Mouse (Mus musculus) liver, embryonic 14.5 days (tissue): ENCODE measurements at regions not wholly inside any gene's neighbourhood (a gene's known extent, or its start where the extent isn't known, plus 50 kb on each side); places are given as distances from the start of the nearest gene placed in this dataset.

Experiments
- ATAC-seq: fragments of 200-750 bp; cut with Nextera tagmentation; 2 replicates; pipeline ENCODE4 v1.8.0; 2017; ENCODE audit warnings: moderate number of reproducible peaks, mild to moderate bottlenecking, moderate library complexity; ENCODE audit not compliant: insufficient read depth
- DNase-seq, 3 experiments: peaks; one replicate each; pipeline ENCODE4 v3.0.0-alpha.2; 2012 to 2013; ENCODE audit warnings: low read depth in 3 of 3, low spot score in 3 of 3
- H3K27ac ChIP-seq: fragments of 300-500 bp; sonication (generic); 2 replicates; pipeline ENCODE4 v1.5.1; 2014; ENCODE audit warnings: moderate library complexity, mild to moderate bottlenecking, control low read depth, inconsistent platforms
- H3K27me3 ChIP-seq: fragments of 300-500 bp; sonication (generic); 2 replicates; pipeline ENCODE4 v1.6.1; 2014; ENCODE audit warnings: mild to moderate bottlenecking, low read length, moderate library complexity; ENCODE audit not compliant: control insufficient read depth, insufficient read depth
- H3K36me3 ChIP-seq: fragments of 300-500 bp; sonication (generic); replicated peaks from 2 replicates; pipeline ENCODE4 v1.6.1; 2014; ENCODE audit warnings: low read depth; ENCODE audit not compliant: control insufficient read depth, insufficient read depth
- H3K4me1 ChIP-seq, 2 experiments: fragments of 200-500 bp in 1 of 2; fragments of 300-500 bp in 1 of 2; sonication (generic) in 1 of 2; replicated peaks; 2 replicates each; pipeline ENCODE4 v1.6.1; 2012 to 2014; ENCODE audit warnings: antibody characterized with exemption in 1 of 2, inconsistent platforms in 1 of 2, low read length in 1 of 2; ENCODE audit not compliant: control insufficient read depth in 2 of 2, insufficient read depth in 2 of 2
- H3K4me2 ChIP-seq: fragments of 300-500 bp; sonication (generic); 2 replicates; pipeline ENCODE4 v1.6.1; 2014; ENCODE audit warnings: low read depth, mild to moderate bottlenecking, control low read depth, moderate library complexity
- H3K4me3 ChIP-seq, 2 experiments: fragments of 200-500 bp in 1 of 2; fragments of 300-500 bp in 1 of 2; sonication (generic) in 1 of 2; 2 replicates each; pipeline ENCODE4 v1.5.1; 2012 to 2014; ENCODE audit warnings: low read depth in 2 of 2, low read length in 2 of 2, mild to moderate bottlenecking in 2 of 2, control low read depth in 1 of 2, inconsistent platforms in 1 of 2, moderate library complexity in 1 of 2; ENCODE audit not compliant: insufficient read depth in 1 of 2
- H3K9ac ChIP-seq: fragments of 300-500 bp; sonication (generic); replicated peaks from 2 replicates; pipeline ENCODE4 v1.6.1; 2014; ENCODE audit warnings: mild to moderate bottlenecking, control low read depth, moderate library complexity
- H3K9me3 ChIP-seq: fragments of 300-500 bp; sonication (generic); 2 replicates; pipeline ENCODE4 v1.6.1; 2016; ENCODE audit warnings: low read length, mixed read lengths; ENCODE audit not compliant: control insufficient read depth
- CTCF ChIP-seq: IDR thresholded peaks from 2 replicates; pipeline ENCODE4 v1.5.1; 2016; ENCODE audit warnings: antibody characterized with exemption, low read depth, control low read depth
- EP300 ChIP-seq: IDR thresholded peaks from 2 replicates; pipeline ENCODE4 v1.6.1; 2016; ENCODE audit warnings: antibody characterized with exemption, low read depth
- WGBS: fragments of 180-500 bp; shearing (Covaris S2); extraction: QIAGEN DNeasy Blood & Tissue Kit; methylation state at CpG from one replicate; pipeline ENCODE4 v1.1.7; 2014; ENCODE audit not compliant: insufficient replicate concordance; 5-methylcytosine and 5-hydroxymethylcytosine counted together

- Histone ChIP-seq H3K36me3 (no peaks in the 10 kb centered on the region), H3K4me1 (no peaks in the 10 kb centered on the region), H3K4me3 (no peak overlapping the region), H3K27ac (no peak overlapping the region), H3K9ac (no peak overlapping the region), H3K27me3 (no peaks in the 10 kb centered on the region), H3K4me2 (no peak overlapping the region), H3K9me3 (no peaks in the 10 kb centered on the region)
- WGBS = 62% methylated on average over 2 of the region's 2 CpGs
- ATAC-seq (no peak), DNase-seq (no peak)
- TF ChIP-seq CTCF (no peak), EP300 (no peak)
Observed at GRCm38 (mm10) chr2:50416056-50416455, 119.5 kb upstream of the Mmadhc start.

GRCm38 (mm10) chr2:50405932-50406331 is 109.3 kb upstream of the Mmadhc start:
- Histone ChIP-seq H3K27ac (no peak overlapping the region), H3K9me3 (no peaks in the 10 kb centered on the region), H3K4me2 (no peak overlapping the region), H3K4me1 (no peaks in the 10 kb centered on the region), H3K27me3 (no peaks in the 10 kb centered on the region), H3K9ac (no peak overlapping the region), H3K4me3 (no peak overlapping the region), H3K36me3 (no peaks in the 10 kb centered on the region)
- TF ChIP-seq CTCF (no peak), EP300 (no peak)
- ATAC-seq = no peak
- no peak for DNase-seq
- 46% methylated on average over 4 of the region's 4 CpGs for WGBS

- H3K9me3 ChIP-seq = no peaks in the 10 kb centered on the region
- no peaks in the 10 kb centered on the region for H3K27me3 ChIP-seq
- H3K27ac ChIP-seq = no peak overlapping the region
- 54% methylated on average over 6 of the region's 6 CpGs for WGBS
- no peak overlapping the region for H3K4me3 ChIP-seq
- DNase-seq (no peak), ATAC-seq (no peak)
- H3K4me1 ChIP-seq = 0 out of 4 replicates have a peak, but pooled peaks cover 0 to 2% of the 10 kb centered on the region in 2 experiments
- H3K9ac ChIP-seq = no peak overlapping the region
- no peak overlapping the region for H3K4me2 ChIP-seq
- TF ChIP-seq CTCF = no peak
- no peak for TF ChIP-seq EP300
- H3K36me3 ChIP-seq = no peaks in the 10 kb centered on the region
Observed at GRCm38 (mm10) chr2:50403106-50403505, 106.5 kb upstream of the Mmadhc start.

- H3K27ac ChIP-seq = no peak overlapping the region
- DNase-seq = no peak
- TF ChIP-seq EP300 = no peak
- TF ChIP-seq CTCF = no peak
Observed at GRCm38 (mm10) chr2:50398576-50398975, 102.0 kb upstream of the Mmadhc start.

GRCm38 (mm10) chr2:50377609-50378413 is 81.2 kb upstream of the Mmadhc start:
- Histone ChIP-seq H3K9me3 (no peaks in the 10 kb centered on the region), H3K9ac (no peak overlapping the region), H3K36me3 (no peaks in the 10 kb centered on the region), H3K4me1 (no peaks in the 10 kb centered on the region), H3K27me3 (no peaks in the 10 kb centered on the region), H3K4me2 (no peak overlapping the region), H3K4me3 (no peak overlapping the region), H3K27ac (no peak overlapping the region)
- DNase-seq (no peak), ATAC-seq (no peak)
- 66% methylated on average over 16 of the region's 16 CpGs for WGBS
- TF ChIP-seq CTCF = no peak
- no peak for TF ChIP-seq EP300

More at GRCm38 (mm10) chr2:50398576-50398975, 102.0 kb upstream of the Mmadhc start:
- Histone ChIP-seq H3K4me3 (no peak overlapping the region), H3K9me3 (no peaks in the 10 kb centered on the region), H3K27me3 (no peaks in the 10 kb centered on the region), H3K4me2 (no peak overlapping the region), H3K36me3 (no peaks in the 10 kb centered on the region), H3K9ac (no peak overlapping the region), H3K4me1 (0 out of 4 replicates have a peak, but pooled peaks cover 0 to 3% of the 10 kb centered on the region in 2 experiments)
- WGBS = 66% methylated on average over 5 of the region's 5 CpGs
- no peak for ATAC-seq
